8 mouse cellular contexts compared by ENCODE assay signal in genomic region chr11:5140619-5141018, GRCm38 (mm10). TPM values are rescaled to one million over a fixed set of nuclear protein-coding genes. Genes with fewer than 3 reads are reported as not detected.
DNase-seq lines count a peak whose midpoint lies in the region; ATAC-seq lines count a peak whose summit lies in the region.

No protein-coding gene starts in this region.

- no peaks in the 10 kb centered on the region for H3K27me3 ChIP-seq in kidney, embryonic 14.5 days (ENCODE audit: control insufficient read depth, insufficient read depth, low read length)

- 53% methylated on average over 8 of the region's 8 CpGs for WGBS in kidney, embryonic 14.5 days

- no peak overlapping the region for H3K9ac ChIP-seq in kidney, embryonic 14.5 days (ENCODE audit: low read depth, low read length)

- H3K4me1 ChIP-seq in kidney, embryonic 14.5 days (ENCODE audit: control insufficient read depth, insufficient read depth, low read length), result peaks cover 23% of the 10 kb centered on the region

- no peaks in the 10 kb centered on the region for H3K9me3 ChIP-seq in kidney, embryonic 14.5 days (ENCODE audit: control insufficient read depth, low read length)

- peaks cover 15% of the 10 kb centered on the region; the same call in 1 of the 2 replicates for H3K36me3 ChIP-seq in kidney, embryonic 14.5 days (ENCODE audit: control insufficient read depth, insufficient read depth, low read length)

- no peak overlapping the region for H3K4me3 ChIP-seq in kidney, embryonic 14.5 days (ENCODE audit: low read length)

- no peak overlapping the region for H3K4me2 ChIP-seq in kidney, embryonic 14.5 days (replicated peaks; ENCODE audit: low read depth, low read length)

- DNase-seq in ovary, adult 18-20 months (ENCODE audit: low spot score), result peak; percentile 74
- DNase-seq in ovary, postnatal 10 days (ENCODE audit: low spot score), result no peak
- peak; percentile 50 for DNase-seq in cerebellum, adult 11 months
- DNase-seq in heart, adult 8-10 months (ENCODE audit: low spot score), result peak; percentile 60
- peak; percentile 56 for DNase-seq in lung, postnatal 25 days (ENCODE audit: low spot score)
- DNase-seq in thymus, postnatal 14 days, result no peak

- no peak for ATAC-seq in kidney, embryonic 14.5 days (ENCODE audit: low FRiP score, low TSS enrichment)
- ATAC-seq in granulocyte monocyte progenitor cell, adult 5-6 weeks (replicated peaks; ENCODE audit: poor library complexity, severe bottlenecking), result no peak

- H3K27ac ChIP-seq in kidney, embryonic 14.5 days (ENCODE audit: low read depth, low read length), result peak overlapping the region; percentile 24; the same call in 1 of the 2 replicates

RNA-seq across cellular contexts. Expression of gene Emid1, which starts 11.4 kb away (rescaled TPM):
- total RNA-seq in heart, adult 8-10 months (2022), result 1 to 10 TPM in 1 of 4 experiments, under 1 TPM in 3; 0.73 to 2.0 (median 0.90) TPM
- polyA plus RNA-seq in kidney, embryonic 14.5 days (2014; fragmentation: Nextera tagmentation; extraction: Ambion mirVana), result 141 and 178 TPM in 2 replicates
- total RNA-seq in granulocyte monocyte progenitor cell, adult 5-6 weeks (2014; fragmentation: Nextera tagmentation), result 10.0 and 11.4 TPM in 2 replicates
- 5.1 and 7.9 TPM in 2 replicates for total RNA-seq in granulocyte monocyte progenitor cell, adult 5-6 weeks (2017)

RNA-seq across cellular contexts. Expression of gene Ewsr1, which starts 41.6 kb away (rescaled TPM):
- total RNA-seq in heart, adult 8-10 months (2022), result 100 to 1,000 TPM in 1 of 4 experiments, 10 to 100 TPM in 3; 74.3 to 111 (median 95.2) TPM
- polyA plus RNA-seq in kidney, embryonic 14.5 days (2014; fragmentation: Nextera tagmentation; extraction: Ambion mirVana), result 506 and 517 TPM in 2 replicates
- total RNA-seq in granulocyte monocyte progenitor cell, adult 5-6 weeks (2014; fragmentation: Nextera tagmentation), result 342 and 407 TPM in 2 replicates
- 626 and 725 TPM in 2 replicates for total RNA-seq in granulocyte monocyte progenitor cell, adult 5-6 weeks (2017)

RNA-seq across cellular contexts. Expression of gene Rhbdd3, which starts 41.9 kb away (rescaled TPM):
- total RNA-seq in heart, adult 8-10 months (2022), result 10 to 100 TPM; 26.7 to 27.7 (median 27.3) TPM
- 25.5 and 29.0 TPM in 2 replicates for polyA plus RNA-seq in kidney, embryonic 14.5 days (2014; fragmentation: Nextera tagmentation; extraction: Ambion mirVana)
- total RNA-seq in granulocyte monocyte progenitor cell, adult 5-6 weeks (2014; fragmentation: Nextera tagmentation), result 20.0 and 25.8 TPM in 2 replicates
- total RNA-seq in granulocyte monocyte progenitor cell, adult 5-6 weeks (2017), result 15.7 and 42.7 TPM in 2 replicates

Comparison
In these comparisons a context has a peak if more than half of its experiments do, and no peak if none do; other contexts are left out.
1. DNase-seq: peak in ovary, adult 18-20 months (single experiment), cerebellum, adult 11 months (single experiment), heart, adult 8-10 months (single experiment) and lung, postnatal 25 days (single experiment); none in ovary, postnatal 10 days (single experiment) and thymus, postnatal 14 days (single experiment).